Mouse (Mus musculus) liver, adult 2 months (tissue): ENCODE results near the gene Hsd17b12.

Experiments
- CTCF ChIP-seq: fragments of 200-500 bp; IDR thresholded peaks from 2 replicates; pipeline ENCODE4 v1.5.1; 2011; ENCODE audit warnings: low read depth, low read length, control low read depth
- POLR2A ChIP-seq: fragments of 200-500 bp; IDR thresholded peaks from 2 replicates; pipeline ENCODE4 v1.6.1; 2011; ENCODE audit warnings: low read length, control low read depth; ENCODE audit not compliant: insufficient read depth; ENCODE audit errors: extremely low read depth

DNA sequence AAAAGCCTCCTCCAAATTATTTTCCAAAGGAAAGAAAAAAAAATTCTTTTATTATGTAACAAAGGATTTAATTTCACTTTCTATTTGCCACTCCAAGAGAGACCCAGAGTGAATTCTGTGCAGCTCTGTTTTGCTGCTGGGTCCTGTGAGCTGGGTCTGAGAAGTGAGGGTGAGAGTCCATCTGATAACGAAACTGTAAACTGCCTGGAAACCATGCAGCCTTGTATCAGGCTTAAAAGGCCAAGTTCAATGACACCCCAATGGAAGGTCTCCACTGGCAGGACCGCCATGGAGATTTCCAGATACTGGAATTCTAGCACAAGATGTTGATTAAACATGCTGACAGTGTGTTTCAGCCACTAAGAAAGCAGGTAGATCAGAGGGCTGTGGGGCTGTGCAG is 113.6 kb downstream of the Hsd17b12 start:
- TF ChIP-seq CTCF = no peak
- TF ChIP-seq POLR2A = no peak
